Mouse (Mus musculus): ENCODE data around the gene Npff.

Npff gene

DNA sequence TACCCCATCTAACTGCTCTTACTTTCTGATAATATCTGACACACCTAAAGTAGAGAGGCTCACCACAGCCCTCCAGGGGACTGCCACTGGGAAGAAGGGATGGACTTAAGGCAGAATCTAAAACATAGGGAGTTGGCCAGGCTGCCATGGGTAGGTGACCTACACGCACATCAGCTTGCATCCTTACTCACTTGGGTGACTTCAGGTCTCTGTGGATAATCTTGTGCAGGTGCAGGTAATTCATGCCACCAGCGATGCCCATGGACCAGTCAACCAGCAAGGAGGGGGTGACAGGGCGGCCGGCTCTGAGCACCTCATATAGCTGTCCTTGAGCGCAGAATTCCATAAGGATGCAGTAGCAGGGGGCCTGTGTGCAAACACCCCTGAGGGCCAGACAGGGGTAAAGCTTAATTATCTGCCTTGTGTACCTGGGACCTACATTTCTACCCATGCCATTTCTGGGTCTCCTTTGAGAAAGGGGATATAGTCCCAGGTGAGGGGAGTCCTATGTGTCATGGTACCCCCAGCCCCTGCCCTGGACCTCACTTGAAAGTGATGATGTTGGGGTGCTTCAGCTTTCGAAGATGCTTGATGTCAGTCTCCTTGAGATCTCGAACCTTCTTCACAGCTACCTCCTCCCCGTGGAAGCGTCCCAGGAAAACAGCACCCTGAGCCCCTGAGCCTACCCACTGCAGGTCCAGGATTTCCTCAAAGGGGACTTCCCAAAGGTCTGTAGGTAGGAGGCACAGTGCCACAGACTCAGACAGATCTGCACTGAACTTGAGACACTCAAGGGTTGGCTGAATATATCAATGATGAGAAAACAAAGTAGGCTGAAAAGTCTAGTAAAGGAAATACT is 20.6 kb downstream of the Npff start:
- no peak for DNase-seq (ENCODE audit: low read depth)

DNA sequence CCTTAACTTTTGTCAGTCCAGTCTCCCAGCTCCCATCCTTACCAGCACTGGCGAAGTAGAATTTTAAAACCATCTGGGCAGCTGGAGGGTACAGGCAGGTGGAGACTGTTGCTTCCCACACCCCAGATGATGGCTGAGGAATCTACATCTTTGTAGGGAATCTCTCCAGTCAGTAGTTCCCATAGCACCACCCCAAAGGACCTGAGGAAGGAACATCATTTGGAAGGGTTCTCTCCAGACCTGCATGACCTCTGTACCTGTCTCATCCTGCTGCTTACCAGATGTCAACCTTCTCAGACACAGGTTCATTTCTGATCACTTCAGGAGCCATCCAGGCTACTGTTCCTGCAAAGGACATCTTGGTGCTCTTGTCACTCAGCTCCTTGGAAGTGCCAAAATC is 21.3 kb downstream of the Npff start, which contains the start of gene Gm10337:
TSS of gene Gm10337 (plus strand) at position 276 of the 400 bp plus-strand sequence.
- no peak for DNase-seq (ENCODE audit: low read depth)

DNA sequence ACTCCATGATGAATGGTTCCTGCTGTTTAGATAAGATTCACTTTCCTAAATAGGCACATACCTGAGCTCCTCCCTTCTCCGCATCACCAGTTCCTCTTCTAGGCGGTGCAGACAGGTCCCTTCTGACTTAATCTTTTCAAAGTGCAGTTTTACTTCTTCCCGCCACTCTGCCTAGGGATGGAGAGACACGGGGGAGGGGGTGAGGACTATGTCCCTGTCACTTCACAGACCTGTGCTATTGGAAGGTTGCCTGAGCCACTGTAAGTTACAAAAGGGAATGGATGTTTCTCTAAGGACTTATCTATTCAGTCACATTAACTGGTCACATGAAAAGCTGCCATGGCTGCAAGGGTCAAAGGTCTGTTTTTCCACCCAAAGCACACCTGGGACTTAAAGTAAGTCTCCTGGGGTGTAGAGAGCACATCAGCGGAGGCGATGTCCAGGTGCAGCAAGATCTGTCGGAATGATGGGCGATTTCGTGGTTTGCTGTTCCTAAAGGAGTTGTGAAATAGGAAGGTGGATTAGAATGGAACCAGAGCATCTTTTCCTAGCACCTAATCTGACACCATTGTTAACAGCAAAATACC is 22.4 kb downstream of the Npff start:
- no peak for DNase-seq (ENCODE audit: low read depth)

DNA sequence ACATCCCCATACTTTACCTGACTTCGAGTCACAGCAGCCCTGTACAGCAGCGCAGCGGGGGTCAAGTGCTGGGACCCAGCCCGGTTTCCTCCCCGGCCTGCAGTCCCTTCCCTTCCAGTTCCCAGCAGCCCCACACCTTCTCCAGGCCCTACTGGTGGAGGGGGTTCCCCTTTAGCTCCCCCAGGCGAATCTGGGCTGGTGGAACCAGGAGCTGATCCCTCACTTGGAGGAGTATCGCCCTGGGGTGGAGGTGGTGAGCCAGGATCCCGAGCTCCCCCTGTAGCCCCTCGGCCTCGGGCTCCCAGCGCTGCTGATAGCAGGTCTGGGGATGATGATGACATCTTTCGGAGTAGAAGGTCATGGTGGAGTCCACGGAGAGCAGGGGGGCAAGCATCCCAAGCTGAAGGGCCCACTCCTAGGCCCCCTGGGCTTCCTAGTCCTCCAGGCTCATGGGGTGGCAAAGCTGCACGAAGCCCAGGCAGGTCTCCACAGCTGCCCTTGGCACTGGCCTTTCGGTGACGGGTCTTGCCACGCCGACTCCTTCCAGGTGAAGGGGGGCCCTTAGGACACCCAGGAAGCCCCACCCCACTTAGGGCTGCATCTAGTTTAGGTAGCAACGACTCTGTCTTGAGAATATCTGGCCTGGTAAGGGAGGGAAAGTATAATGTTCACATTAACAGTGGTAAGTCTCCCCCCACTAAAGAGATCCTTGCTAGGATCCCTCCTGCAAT is 23.5 kb downstream of the Npff start:
- no peak for DNase-seq (ENCODE audit: low read depth)

DNA sequence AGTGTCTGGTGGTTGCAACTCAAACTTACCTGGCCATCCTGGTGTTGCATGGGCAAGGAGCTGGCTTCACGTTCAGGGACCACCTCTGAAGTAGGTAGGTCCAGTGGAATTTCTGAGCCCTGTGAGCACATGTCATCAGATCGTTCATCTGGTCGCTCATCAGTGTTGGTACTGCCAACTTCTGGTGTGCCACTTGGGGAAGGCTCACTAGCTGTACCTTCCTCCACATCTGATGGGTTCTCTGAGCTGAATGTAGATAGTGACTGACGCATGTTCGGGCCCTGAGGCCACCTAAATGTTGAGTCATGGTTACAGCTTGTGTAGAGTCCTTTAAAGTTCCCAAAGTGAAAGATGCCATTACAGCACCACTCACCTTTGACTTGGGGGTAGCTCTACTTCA is 24.3 kb downstream of the Npff start:
- no peak for DNase-seq (ENCODE audit: low read depth)

DNA sequence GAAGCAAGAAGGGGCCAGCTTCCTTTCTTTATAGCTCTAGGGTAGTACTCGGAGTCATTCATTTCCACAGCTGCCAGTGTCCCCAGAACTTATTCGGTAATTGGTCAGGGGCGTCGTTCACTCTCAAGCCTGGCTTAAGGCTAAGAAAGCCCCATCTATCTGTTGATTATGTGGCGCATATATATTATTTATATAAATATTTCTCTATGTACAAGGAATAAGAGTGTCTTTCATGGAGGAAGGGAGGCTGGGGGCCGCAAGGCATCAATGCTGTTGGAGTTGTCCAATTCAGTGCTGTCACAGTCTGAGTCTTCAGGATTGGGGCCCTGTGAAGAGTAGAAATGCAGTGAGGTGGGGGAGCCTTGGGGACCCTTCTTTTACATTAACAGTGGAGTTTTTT is 24.9 kb downstream of the Npff start:
- no peak for DNase-seq (ENCODE audit: low read depth)

DNA sequence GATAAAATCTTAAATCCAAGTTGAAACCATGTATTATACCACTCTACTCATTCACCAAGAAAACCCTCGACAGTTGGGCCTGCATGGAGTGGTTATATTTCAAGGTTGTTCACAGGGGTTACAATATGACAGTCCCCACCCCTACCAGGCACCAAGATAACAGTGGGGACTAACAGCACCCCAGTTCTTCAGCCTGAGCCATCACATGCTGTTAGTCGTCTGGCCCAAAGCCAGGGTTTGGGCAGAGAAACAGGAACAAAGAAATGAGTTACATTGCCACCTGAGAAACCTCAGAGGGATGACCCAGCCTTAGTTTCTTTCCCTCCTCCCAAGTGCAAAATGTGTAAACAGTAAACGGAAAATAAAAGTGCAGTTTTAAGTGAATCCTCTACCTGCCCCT is 25.4 kb downstream of the Npff start:
- no peak for DNase-seq (ENCODE audit: low read depth)

DNA sequence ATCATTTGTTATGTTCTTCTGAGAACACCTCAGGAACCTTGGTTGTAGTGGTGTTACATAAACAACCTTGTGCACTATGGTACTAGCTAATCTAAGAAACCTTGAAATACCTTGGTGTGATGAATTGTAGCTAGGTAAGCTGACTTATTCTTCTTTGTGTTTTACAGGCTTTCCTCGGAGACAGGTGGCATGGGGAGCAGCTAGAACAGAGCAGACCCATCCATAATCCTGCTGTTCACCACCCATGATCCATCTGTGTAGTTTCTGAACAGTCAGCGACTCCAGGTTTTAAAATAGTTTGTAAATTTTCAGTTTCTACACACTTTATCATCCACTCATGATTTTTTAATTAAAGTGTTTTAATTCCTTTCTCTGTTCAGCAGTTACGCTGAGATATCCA is 26.4 kb downstream of the Npff start:
- DNase-seq (ENCODE audit: low read depth): no peak

DNA sequence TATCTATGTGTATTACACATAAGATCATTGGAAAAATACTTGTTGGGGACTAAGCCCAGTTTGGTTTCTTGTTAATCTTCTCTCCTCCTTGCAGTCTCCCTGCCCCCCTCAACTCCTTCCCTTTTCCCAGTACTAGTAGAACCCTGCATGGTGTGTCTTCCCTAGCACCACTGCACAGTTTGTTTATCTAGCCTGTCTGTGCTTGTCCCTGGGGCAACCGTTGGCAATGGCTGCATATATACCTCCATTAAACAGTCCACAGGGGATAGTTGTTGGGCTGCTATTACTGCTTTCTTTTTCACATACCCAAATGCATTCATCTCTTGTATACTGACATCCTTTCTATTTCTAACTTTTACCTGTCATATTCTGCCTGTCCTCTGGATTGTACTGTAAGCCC is 37.1 kb downstream of the Npff start:
- DNase-seq (ENCODE audit: low read depth): no peak

DNA sequence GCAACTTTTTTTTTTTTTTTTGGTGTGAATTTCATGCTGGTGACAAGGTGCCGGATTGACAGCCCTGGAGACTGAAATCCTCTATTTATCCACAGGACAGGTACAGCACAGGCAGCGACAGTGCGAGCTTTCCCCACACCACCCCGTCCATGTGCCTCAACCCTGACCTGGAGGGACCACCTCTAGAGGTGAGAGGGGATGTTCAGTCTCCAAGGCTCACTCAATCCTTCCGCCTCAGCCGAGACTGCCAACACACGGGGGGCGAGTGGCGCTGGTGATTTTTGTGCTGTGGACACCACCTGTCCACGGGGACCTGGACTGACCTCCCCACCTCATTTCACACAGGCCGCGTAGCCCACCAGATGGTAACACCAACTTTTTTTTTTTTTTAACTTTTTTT is 38.9 kb downstream of the Npff start:
- no peak for DNase-seq (ENCODE audit: low read depth)

DNA sequence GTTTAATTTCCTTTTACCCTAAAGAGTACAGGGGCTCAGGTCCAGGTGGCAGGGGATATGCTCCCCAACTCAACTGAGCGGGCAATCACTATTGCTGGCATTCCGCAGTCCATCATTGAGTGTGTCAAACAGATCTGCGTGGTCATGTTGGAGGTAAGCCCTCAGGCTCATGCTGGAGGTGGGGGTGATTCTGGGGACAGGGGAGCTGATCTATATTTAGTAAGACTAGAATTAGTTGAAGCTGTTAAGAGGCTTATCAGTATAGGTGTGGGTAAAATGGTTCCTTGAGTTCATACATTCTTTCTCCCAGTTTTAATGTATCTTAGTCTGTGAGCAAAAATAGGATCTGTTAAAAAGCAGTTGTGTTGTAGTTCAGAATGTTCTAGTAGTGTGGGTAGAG is 41.6 kb downstream of the Npff start:
- no peak for DNase-seq (ENCODE audit: low read depth)

DNA sequence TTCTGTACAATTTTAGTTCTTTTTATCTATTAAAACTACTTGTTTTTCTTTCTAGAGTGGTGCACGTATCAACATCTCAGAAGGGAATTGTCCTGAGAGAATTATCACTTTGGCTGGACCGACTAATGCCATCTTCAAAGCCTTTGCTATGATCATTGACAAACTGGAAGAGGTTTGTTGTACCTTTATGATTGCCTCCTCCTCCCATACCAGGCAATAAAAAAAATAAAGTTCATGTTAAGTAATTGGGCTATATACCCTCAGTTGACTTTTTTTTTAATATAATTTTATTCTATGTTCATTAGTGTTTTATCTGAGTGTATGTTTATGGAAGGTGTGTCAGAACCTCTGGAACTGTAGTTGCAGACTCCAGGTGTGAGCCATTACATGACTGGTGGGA is 50.2 kb downstream of the Npff start:
- no peak for DNase-seq (ENCODE audit: low read depth)

All from induced T-regulatory cell, adult 2 months (primary cell).